Mouse (Mus musculus): ENCODE results near the gene Wipf1.

DNA sequence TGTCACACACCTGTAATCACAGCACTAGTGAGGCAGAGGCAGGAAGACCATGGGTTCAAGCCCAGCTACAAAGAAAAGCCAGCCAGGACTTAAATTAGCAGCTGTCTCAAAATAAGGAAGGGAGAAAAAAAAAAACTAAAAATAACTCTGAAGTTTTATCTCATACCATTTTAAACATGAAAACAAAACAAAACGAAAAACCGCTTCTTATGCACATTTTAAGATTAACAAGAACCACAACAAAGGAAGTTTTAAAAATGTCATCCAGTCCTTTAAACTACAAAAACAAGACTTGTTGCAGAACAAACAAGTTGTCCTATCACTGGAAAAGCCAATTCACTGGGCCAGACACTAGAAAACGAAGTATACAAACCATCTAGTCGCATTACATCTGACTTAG lies 144.4 kb downstream of the Wipf1 start:
- no peak for TF ChIP-seq CTCF (IDR thresholded peaks at IDR 0.05; ENCODE audit: control insufficient read depth, insufficient read depth, insufficient read length)
- TF ChIP-seq MAX (IDR thresholded peaks at IDR 0.05) = no peak
- TF ChIP-seq MYOG (IDR thresholded peaks at IDR 0.05; ENCODE audit: control insufficient read depth, extremely low read depth, insufficient read length) = no peak
- TF ChIP-seq USF1 (IDR thresholded peaks at IDR 0.05; ENCODE audit: low read depth) = no peak
- TF ChIP-seq CEBPB (IDR thresholded peaks at IDR 0.05; ENCODE audit: low read depth) = no peak
- TF ChIP-seq MYOD1 (IDR thresholded peaks at IDR 0.05; ENCODE audit: control insufficient read depth, insufficient read length, low read depth) = no peak

Measured in C2C12 (cell line).